Mouse (Mus musculus): ENCODE data around the gene Flvcr1.

GRCm38 (mm10) chr1:190962760-190963159 lies 63.2 kb downstream of the Flvcr1 start:
- TF ChIP-seq POLR2A (IDR thresholded peaks at IDR 0.05; ENCODE audit: borderline replicate concordance, low read depth, low read length) (no peak), CTCF (IDR thresholded peaks at IDR 0.05; ENCODE audit: low read depth, low read length) (no peak)
